Mouse (Mus musculus): Measurements from ENCODE around the gene Nwd1. TPM values are rescaled to one million over a fixed set of nuclear protein-coding genes. Genes with fewer than 3 reads are reported as not detected.

Gene Nwd1
- total RNA-seq, 2 experiments from 2014 or later = 51.1 to 52.1 TPM

DNA sequence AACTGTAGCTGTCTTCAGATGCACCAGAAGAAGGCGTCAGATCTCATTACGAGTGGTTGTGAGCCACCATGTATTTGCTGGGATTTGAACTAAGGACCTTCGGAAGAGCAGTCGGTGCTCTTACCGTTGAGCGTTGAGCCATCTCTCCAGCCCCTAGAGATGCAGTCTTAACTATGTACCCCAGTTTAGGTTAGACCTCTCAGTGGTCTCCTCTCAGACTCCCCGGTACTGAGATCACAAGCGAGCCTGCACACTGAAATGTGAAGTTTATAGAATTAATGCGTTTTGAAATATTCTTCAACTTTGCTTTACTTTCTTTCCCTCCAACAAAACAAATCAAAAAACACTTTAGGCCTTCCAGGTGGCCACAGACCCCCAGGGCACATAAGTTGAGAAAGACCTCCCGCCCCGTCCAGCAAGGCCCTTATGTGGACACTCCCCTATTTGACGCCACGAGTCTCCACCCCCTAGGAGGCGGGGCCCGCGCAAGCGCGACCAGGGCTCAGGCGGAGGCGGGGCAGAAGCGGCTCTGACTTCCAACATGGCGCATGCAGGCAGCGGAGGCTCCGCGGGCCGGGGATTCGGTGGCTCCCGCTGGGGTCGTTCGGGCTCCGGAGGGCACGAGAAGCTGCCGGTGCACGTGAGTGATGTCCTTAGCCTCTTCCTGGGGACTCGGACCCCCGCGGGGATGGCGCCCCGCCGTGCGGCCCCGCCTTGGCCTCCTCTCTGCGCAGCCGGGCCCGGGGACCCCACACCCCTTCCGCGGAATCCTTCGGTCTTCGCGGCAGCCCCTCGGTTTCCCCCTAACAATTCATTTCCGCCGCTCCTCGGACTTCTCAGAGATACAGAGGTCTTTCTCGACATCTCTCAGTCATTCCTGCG lies 76.5 kb downstream of the Nwd1 start, which contains the start of gene Sin3b:
Gene Sin3b (plus strand): TSS at position 517 of the 882 bp plus-strand sequence.
- peak within 1 kb of the TSS; percentile 94 for H3K27ac ChIP-seq

DNA sequence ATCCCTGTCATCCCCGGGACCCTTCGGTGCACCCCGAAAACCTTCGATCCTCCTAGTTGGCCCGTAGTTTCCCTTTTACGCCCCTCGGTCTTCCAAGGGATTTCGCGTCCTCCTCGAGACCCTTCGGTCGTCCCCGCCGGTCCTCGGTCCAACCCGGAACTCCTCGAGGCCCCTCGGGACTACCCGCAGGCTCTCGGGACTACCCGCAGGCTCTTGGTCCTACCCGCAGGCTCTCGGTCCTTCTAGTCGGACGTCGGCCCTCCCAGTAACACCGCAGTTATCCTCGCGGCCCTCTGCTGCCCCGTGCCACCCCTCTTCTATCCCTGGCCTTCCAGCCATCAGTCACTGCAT lies 77.1 kb downstream of the Nwd1 start:
- H3K27ac ChIP-seq = peak overlapping the region; percentile 94
- TF ChIP-seq CTCF (conservative IDR thresholded peaks at IDR 0.05) = no peak
- DNase-seq (ENCODE audit: low spot score in 2 of 2) = no peak
- H3K4me3 ChIP-seq = peak overlapping the region; percentile 82

More for the DNA sequence above, 76.5 kb downstream of the Nwd1 start, which contains the start of gene Sin3b:
- peak within 1 kb of the TSS; percentile 82 for H3K4me3 ChIP-seq
- DNase-seq (ENCODE audit: low spot score in 2 of 2) = peak; percentile 94 to 96
- no peak for TF ChIP-seq CTCF (conservative IDR thresholded peaks at IDR 0.05)

DNA sequence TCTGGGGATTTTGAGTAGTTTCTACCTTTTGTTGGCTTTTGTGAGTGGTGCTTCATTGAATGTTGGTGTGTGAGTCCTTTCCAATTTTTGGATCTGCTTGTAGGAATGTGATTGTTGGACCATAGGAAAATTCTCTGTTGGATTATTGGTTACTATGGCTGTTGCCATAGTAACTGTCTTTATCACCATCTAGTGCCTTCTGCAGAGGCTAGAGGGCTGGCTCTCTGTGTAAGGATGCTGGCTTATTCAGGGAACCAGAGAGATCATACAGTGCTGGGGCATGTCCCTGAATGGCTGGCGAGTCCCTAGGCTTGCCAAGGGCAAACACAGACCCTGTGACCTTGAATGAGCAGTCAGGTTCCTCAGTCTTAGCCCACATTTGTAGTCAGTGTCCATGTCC lies 82.1 kb downstream of the Nwd1 start:
- DNase-seq (ENCODE audit: low spot score in 2 of 2) = no peak
- peak overlapping the region; percentile 2; the same call in 1 of the 2 replicates for H3K4me3 ChIP-seq
- peak overlapping the region; percentile 76 for H3K27ac ChIP-seq
- no peak for TF ChIP-seq CTCF (conservative IDR thresholded peaks at IDR 0.05)

DNA sequence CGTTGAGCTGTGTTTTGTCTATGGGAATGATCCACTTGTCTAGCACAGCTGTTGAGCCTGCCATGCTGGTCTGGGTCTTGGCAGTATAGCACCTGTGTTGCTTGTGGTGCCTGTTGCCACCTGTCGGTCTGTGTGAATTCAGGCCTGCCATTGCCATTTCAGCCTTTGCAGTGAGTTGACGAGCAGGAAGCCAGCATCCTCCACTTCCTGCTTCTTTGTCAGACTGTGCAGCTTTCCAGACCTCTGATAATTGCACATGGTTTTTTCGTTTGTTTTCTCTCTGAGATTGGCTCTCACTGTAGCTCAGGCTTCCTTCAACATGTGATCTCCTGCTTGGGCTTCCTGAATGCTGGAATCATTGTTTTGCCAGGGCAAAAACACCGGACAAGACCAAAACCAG lies 88.5 kb downstream of the Nwd1 start:
- Histone ChIP-seq H3K27ac (no peak overlapping the region), H3K4me3 (no peak overlapping the region)
- no peak for TF ChIP-seq CTCF (conservative IDR thresholded peaks at IDR 0.05)
- no peak for DNase-seq (ENCODE audit: low spot score in 2 of 2)

DNA sequence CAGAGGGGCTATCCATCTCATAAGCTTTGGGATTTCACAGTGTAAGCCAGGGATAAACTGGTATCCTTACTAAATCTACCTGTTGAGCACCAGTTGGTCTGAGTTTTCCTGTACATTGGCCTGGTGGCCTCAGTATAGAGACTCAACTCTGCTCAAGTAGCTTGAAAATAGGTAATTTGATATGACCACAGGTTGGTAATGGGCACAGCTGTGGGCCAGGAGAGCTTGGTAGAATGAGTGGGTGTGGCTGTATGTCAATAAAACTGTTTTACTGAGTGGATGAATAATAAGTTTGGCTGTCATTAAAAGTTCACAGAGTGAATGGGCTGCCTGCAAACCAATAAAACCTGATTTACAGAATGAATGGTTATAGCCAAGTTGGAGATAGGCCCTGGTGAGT lies 90.4 kb downstream of the Nwd1 start:
- Histone ChIP-seq H3K4me3 (no peak overlapping the region), H3K27ac (no peak overlapping the region)
- TF ChIP-seq CTCF (conservative IDR thresholded peaks at IDR 0.05) = no peak
- no peak for DNase-seq (ENCODE audit: low spot score in 2 of 2)

DNA sequence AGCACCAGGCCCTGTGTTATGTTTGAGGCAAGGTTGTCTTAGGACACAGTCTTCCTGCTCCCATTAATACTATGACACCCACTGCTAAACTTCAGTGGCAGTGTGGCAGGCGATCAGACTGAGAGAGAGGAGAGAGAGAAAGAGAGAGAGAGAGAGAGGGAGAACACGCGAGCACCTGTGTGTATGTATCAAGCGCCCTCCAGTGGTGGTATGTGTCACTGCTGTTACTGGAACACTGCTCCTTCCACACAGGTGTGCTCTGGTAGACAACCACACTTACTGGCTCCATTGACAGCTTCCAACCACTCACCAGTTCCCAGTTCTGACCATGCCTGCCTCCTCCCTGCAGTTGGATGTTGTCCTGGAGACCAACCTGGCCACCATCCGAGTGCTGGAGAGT lies 99.5 kb downstream of the Nwd1 start:
- TF ChIP-seq CTCF (conservative IDR thresholded peaks at IDR 0.05) = peak; percentile 91
- Histone ChIP-seq H3K4me3 (no peak overlapping the region), H3K27ac (no peak overlapping the region)
- peak; percentile 43 to 64 for DNase-seq (ENCODE audit: low spot score in 2 of 2)

DNA sequence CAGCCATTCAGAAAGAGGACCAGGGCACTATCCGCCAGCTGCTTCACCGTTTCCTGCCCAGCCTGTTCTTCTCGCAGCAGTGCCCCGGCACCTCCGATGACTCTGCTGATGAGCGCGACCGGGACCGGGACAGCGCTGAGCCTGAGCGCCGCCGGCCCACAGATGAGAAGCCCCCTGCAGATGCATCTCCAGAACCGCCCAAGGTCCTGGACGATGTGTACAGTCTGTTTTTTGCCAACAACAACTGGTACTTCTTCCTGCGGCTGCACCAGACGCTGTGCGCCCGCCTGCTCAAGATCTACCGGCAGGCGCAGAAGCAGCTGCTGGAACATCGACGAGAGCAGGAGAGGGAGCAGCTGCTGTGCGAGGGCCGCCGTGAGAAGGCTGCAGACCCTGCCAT lies 103.3 kb downstream of the Nwd1 start:
- no peak for DNase-seq (ENCODE audit: low spot score in 2 of 2)
- TF ChIP-seq CTCF (conservative IDR thresholded peaks at IDR 0.05) = no peak

DNA sequence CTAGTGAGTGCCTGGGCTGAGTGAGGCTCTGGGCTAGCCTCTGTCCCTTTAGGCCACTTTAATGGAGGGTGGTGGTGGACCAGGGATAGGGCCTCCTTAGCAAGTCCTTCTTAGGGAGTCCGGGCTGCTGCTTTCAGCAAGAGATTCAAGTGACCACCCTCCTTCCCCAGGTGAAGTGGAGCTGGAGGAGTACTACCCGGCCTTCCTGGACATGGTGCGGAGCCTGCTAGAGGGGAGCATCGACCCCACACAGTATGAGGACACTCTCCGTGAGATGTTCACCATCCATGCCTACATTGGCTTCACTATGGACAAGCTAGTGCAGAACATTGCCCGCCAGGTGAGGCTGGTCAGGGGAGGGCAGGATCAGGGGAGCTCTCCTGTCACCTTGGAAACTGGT lies 103.8 kb downstream of the Nwd1 start:
- Histone ChIP-seq H3K4me3 (no peak overlapping the region), H3K27ac (no peak overlapping the region)
- DNase-seq (ENCODE audit: low spot score in 2 of 2) = no peak
- no peak for TF ChIP-seq CTCF (conservative IDR thresholded peaks at IDR 0.05)

More for the DNA sequence above, 103.3 kb downstream of the Nwd1 start:
- H3K27ac ChIP-seq = no peak overlapping the region
- no peak overlapping the region for H3K4me3 ChIP-seq

DNA sequence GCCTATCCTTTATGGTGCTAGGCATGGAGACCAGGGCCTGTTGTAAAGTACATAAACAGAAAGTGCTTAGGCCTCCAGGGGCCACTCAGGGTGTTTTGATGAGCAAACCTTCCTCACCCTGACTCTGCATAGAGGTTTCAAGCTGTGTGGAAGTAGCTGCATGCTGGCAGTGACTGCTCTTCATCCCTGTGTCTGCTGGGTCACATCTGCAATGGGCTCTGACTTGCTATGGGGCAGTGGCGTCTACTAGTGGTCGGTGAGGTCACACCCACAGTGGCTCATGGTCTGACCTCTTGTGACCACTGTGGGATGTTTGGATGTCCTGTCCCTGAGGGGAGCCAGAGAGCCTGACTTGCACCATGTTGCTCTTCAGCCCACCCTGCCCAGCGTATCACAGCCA lies 104.6 kb downstream of the Nwd1 start:
- DNase-seq (ENCODE audit: low spot score in 2 of 2) = peak in 1 of 2 experiments; percentile 9
- H3K27ac ChIP-seq = no peak overlapping the region
- no peak overlapping the region for H3K4me3 ChIP-seq
- no peak for TF ChIP-seq CTCF (conservative IDR thresholded peaks at IDR 0.05)

DNA sequence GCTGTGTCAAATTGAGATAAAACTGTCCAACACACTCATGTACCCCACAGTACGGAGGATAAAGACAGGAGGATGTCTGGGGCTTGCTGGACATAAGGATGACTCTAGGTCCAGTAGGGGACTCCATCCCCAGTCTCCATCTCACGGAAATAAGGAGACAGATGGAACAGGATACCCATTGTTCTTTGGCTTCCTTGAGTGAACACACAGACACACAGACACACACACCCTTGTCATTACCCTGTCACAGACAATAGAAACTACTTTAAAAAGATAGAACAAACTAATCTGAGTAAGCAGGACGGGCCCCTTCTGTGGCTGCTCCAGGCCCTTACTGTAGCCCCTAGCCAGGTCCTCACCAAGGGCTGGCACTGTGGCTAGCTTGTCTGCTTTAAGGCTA lies 105.8 kb downstream of the Nwd1 start:
- H3K27ac ChIP-seq = no peak overlapping the region
- TF ChIP-seq CTCF (conservative IDR thresholded peaks at IDR 0.05) = no peak
- peak in 1 of 2 experiments; percentile 0 for DNase-seq (ENCODE audit: low spot score in 2 of 2)
- H3K4me3 ChIP-seq = no peak overlapping the region

DNA sequence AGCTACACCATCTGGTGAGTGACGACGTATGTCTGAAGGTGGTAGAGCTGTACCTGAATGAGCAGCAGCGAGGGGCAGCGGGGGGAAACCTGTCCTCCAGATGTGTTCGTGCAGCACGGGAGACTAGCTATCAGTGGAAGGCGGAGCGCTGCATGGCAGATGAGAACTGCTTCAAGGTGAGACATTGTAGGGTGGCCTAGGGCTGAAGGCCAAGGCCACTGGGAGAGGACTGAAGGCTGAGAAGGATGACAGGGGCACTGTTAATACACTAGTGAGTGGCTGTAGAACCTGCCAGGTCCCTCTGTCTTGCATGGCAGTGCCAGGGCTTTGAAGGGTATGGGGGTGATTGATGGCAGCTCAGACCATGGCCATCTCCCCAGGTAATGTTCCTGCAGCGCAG lies 106.7 kb downstream of the Nwd1 start:
- Histone ChIP-seq H3K4me3 (no peak overlapping the region), H3K27ac (no peak overlapping the region)
- no peak for TF ChIP-seq CTCF (conservative IDR thresholded peaks at IDR 0.05)
- DNase-seq (ENCODE audit: low spot score in 2 of 2) = peak in 1 of 2 experiments; percentile 8

DNA sequence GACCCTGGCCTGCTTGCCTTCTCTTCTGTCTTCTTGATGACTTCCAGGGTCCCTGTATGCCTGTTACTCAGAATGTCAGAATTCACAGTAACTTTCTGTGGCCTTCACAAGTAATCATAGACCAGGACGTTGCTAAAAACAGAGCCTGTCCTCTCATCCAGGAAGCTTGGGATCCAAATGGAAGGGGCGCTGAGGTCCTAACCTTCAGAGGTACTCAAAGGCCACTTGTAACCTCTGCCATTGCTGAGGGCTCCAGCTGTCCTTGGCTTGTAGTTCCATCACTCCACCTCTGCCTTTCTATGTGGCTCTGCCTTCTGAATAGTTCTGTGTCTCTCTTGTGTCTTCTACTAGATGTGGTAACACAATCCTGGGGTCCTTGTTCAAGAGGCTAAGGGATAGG lies 107.3 kb downstream of the Nwd1 start:
- Histone ChIP-seq H3K4me3 (no peak overlapping the region), H3K27ac (no peak overlapping the region)
- no peak for TF ChIP-seq CTCF (conservative IDR thresholded peaks at IDR 0.05)
- DNase-seq (ENCODE audit: low spot score in 2 of 2) = peak in 1 of 2 experiments; percentile 4

DNA sequence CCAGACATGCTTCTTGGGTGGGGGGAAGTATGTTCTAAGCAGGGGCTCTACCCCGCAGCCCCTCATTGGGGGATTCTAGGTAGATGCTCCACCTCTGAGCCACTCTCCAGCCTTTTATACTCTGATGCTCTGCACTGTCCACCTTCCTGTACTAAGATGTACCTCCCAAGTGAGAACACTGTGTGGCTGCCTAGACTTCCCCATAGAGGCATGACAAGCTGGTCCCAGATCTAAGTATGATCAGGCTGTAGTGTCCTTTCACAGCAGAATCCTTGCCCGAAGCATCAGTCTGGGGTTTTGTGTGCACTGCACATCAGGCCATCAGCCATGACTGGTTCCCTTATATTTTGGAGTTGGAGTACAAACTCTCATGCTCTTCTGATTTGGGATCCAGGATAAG lies 109.5 kb downstream of the Nwd1 start:
- TF ChIP-seq CTCF (conservative IDR thresholded peaks at IDR 0.05) = no peak
- no peak overlapping the region for H3K4me3 ChIP-seq
- no peak for DNase-seq (ENCODE audit: low spot score in 2 of 2)
- H3K27ac ChIP-seq = no peak overlapping the region
